Mouse (Mus musculus): ENCODE measurements around the gene Fgf4.

Gene Fgf4

DNA sequence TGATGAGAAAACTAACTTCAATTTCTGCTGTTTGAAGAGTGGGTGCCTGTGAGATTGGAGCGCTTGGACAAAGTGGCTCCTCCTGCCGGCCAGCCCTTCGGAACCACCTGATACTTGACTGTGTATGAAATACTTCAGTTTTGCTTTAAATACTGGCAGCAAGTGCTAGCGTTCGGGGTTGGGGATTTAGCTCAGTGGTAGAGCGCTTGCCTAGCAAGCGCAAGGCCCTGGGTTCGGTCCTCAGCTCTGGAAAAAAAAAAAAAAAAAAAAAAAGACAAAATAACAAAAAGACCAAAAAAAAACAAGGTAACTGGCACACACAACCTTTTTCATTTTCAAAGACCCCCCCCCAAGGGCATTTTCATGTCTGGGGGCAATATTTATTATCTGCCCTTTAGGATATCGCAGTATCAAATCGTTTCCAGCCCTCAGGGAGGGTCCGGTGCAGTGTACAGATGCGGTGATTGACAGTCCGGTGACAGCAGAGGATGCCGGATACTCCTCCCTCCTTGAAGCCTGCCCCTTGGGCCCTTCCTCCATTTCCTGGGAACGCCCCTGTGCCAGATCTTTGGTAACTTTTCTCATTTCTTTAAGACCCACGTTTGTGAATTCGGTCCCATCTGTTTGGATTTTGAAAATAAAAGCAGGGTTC lies 67.3 kb downstream of the Fgf4 start:
- no peak for DNase-seq

Data from cerebellum, adult 8-10 months (tissue).